Mouse (Mus musculus) ES-E14 (cell line): ENCODE measurements around the gene Fbxl15.

Experiments
- CHD2 ChIP-seq: IDR thresholded peaks from 2 replicates; pipeline ENCODE4 v1.6.1; 2014; ENCODE audit warnings: mild to moderate bottlenecking, low read depth, low read length, inconsistent platforms
- HCFC1 ChIP-seq: IDR thresholded peaks from 2 replicates; pipeline ENCODE4 v1.6.1; 2012; ENCODE audit warnings: low read length, inconsistent platforms, borderline replicate concordance; ENCODE audit not compliant: insufficient read depth
- MAFK ChIP-seq: IDR thresholded peaks from 2 replicates; pipeline ENCODE4 v1.6.1; 2014; ENCODE audit warnings: mild to moderate bottlenecking, low read depth, low read length, inconsistent platforms; ENCODE audit not compliant: insufficient read depth
- ZC3H11A ChIP-seq: IDR thresholded peaks from 2 replicates; pipeline ENCODE4 v1.6.1; 2012; ENCODE audit warnings: low read depth, mild to moderate bottlenecking, inconsistent platforms, low read length, borderline replicate concordance
- ZNF384 ChIP-seq: IDR thresholded peaks from 2 replicates; pipeline ENCODE4 v1.6.1; 2012; ENCODE audit warnings: low read depth, low read length, inconsistent platforms

DNA sequence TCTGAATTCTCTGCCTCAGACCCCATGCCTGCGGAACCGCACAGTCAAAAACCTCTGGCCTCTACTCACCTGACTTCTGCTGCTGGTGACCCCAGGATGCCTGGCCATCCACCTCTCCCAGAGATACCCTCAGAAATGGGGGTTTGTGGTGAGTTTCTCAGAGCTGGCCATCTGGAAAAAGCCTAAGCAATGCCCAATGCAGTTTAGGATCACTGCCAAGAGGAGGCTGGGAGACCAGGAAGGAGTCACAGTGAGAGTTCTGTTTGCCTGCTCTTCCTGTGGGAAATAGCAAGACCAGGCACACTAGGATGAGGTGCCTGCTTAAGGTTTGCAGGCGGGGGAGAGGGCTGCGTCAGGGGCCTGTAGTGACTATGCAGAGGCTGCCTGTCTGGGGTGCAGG lies 43.3 kb upstream of the Fbxl15 start:
- TF ChIP-seq CHD2 (no peak), ZNF384 (no peak), HCFC1 (no peak), MAFK (no peak), ZC3H11A (no peak)
